Mouse (Mus musculus) brain, embryonic 18.5 days (tissue): ENCODE measurements at regions not wholly inside any gene's neighbourhood (a gene's known extent, or its start where the extent isn't known, plus 50 kb on each side); places are given as distances from the start of the nearest gene placed in this dataset.

Experiments used
- DNase-seq: peaks from one replicate; pipeline ENCODE4 v3.0.0-alpha.2; 2012; ENCODE audit warnings: low read depth, low spot score

DNA sequence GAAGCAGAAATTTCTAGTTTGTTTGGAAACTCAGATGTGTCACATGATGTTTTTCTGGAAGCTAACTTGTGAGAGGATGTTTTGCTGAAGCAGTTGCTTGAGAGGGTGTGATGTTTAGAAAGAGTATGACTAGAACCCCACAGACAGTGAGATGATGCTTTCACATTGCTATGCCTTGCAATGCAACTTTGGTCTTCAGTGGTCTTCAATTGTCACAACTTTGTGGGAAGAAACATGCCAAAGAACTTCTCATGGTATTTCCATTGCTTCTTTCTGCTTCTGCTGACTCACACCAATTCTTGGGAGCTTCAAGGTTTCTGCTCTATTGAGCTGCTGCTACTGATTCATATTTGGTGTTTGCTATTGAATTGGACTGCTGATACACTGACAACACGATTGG lies 365.3 kb upstream of the Tmem229a start:
- no peak for DNase-seq

- no peak for DNase-seq
Measured at GRCm38 (mm10) chr6:25320291-25320844, 364.3 kb upstream of the Tmem229a start.

DNA sequence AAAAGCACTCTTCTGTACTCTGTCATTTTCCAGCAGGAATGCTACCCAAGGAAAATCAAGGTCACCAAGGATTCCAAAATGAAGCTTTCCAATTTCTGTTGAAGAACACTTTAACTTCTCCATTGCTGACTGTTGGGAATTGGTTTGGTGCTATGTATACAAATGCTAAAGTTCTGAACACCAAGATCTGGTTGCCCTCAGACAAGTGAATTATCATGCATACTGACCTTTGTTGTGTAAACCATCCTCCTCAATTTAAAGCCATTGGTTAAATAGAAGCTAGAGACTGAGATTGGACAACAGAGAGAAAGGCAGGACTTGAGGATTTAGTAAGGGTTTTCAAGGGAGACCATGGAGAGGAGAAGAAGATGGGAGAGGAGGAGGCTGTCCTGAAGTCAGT lies 351.4 kb upstream of the Tmem229a start:
- no peak for DNase-seq

DNA sequence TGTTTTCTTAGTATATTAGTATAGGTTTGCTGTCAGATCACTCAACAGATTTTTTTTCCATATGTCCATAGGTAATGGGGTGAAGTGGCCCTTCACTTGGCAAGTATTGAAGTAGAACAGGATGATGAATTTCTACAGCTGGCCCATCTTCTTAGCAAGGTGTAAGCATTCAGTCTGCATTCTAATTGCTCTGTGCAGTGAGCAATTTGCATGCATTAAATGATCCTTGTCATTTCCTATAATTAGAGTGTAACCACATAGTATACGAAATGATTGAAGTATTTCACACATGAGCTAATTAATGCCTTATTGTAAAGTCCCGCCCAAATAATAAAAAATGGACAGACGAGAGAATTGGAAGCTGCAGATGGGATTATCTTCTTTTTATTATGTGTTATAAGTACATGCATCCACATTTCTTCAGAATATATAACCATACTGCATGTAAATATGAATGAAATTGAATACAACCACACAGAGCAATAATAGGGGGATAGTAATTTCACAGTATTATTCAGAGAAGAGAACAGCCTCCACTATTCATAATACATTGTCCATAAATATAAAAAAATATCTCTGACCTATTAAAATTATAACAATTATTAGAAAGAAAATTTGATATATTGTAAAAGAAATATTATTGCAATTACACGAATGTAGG lies 348.9 kb upstream of the Tmem229a start:
- no peak for DNase-seq

- DNase-seq = no peak
Measured at GRCm38 (mm10) chr6:25291613-25292012, 335.5 kb upstream of the Tmem229a start.

DNA sequence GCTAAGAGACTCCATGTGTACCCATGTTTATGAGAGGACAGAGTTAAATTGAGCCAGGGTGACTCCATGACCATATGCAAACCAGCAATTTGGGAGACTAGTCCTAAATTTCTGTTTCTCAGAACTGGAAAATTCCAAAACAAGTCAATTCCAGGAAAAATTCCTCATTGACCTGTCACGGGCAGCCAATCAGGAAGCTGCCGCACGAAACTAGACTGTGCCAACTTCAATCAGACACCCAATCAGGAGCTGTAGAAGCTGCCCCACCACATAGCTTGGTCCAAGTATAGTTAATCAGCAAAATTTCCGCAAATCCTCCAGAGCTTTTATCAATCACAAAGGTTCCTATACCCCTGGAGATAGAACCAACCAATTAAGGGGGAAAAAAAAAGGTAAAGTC lies 331.5 kb upstream of the Tmem229a start:
- DNase-seq = no peak

- DNase-seq = peak; percentile 24
Measured at GRCm38 (mm10) chr6:25286313-25286712, 330.2 kb upstream of the Tmem229a start.

- DNase-seq = no peak
Measured at GRCm38 (mm10) chr6:25278509-25278908, 322.4 kb upstream of the Tmem229a start.

DNA sequence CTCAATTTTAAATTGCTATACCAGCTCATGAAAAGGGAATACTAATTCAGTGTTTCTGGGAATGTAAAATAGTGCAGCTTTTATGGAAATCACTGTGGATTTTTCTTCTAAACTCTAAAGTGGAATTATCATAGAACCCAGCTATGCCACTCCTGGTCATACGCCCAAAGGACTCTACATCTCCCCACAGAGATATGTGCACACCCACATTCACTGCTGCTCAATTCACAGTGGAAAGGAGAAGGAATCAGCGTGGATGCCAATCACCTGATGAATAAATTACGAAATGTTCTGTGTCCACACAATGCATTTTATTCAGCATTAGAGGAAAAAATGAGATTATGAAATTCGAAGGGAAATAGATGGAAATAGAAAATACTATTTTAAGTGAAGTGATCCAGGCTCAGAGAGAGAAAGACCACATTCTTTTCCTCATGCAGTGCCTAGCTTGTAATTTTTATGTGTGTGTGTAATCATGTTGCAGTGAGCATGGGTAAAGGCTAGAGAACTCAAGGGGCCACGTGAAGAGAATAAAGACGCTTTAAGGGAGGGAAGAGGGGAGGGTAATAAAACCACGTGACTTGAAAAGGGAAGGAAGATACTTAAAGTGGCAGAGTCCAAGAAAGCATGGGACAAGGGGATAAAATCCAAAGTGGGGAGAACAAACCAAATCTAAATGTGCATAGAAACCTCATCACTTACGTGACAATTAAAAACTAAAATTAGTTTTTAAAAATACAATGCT lies 321.8 kb upstream of the Tmem229a start:
- DNase-seq = no peak

DNA sequence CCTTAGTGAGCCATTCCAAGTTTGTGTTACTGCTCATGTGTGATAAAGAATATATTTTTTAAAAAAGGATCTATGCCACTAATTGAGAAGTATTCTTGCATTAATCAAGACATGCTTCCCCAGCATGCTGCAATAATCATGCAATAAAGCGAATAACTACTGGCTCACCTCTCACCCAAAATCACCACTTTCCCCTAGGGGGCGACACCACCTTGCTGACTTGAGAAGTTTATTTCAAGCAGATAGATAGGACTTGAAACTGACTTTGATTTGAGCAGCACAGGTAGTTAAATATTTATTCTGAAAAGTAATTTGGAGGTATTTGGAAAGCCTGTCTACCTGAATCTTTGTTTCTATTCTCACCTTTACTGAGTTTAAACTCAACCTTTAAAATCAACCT lies 320.1 kb upstream of the Tmem229a start:
- DNase-seq = no peak

- DNase-seq = no peak
Measured at GRCm38 (mm10) chr6:25260559-25260958, 304.5 kb upstream of the Tmem229a start.

DNA sequence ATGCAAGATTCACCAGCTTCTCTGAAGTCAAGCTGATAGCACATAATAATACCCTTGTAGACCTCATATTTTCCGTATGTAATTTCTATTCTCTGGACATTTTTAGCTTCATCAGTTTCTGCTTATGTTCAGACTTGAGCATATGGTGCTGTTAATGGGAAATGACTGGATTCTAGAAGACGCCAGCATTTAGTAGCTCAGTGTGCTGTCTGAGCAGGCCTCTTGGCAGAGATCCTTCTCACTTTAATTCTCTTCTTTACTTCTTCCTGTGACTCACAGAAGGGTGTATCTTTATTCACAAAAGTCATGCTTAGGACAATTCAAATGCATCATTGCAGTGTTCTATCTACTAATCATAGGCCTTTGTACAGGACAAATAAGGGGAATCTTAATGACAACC lies 299.7 kb upstream of the Tmem229a start:
- DNase-seq = peak; percentile 10

DNA sequence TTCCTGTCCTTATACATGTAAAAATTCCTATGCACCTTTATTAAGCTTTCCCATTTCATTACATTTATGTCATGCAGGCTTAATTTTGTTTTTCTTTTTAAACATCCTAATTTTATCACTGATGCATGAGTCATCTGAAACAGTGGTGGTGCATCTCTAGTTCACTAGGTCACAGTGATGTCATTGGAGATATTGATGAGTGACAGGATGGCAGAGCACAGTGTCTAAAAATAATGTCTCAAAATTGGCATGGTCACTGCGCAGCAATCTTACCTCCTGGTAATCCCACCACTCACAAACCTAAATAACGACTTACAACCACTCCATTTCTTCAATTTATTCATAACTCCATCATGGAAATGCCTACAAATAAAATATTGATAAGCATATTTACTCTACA lies 280.9 kb upstream of the Tmem229a start:
- DNase-seq = no peak

- no peak for DNase-seq
Measured at GRCm38 (mm10) chr6:25236616-25237015, 280.5 kb upstream of the Tmem229a start.
